Mouse (Mus musculus) left cerebral cortex, adult 11 months (tissue): ENCODE measurements around the gene Paox.
A peak's percentile ranks its signal among the peaks of the same experiment; 100 is the strongest.

ENCODE experiments used
- DNase-seq: peaks from one replicate; pipeline ENCODE4 v3.0.0; 2022; ENCODE audit warnings: low spot score

The Paox gene

DNA sequence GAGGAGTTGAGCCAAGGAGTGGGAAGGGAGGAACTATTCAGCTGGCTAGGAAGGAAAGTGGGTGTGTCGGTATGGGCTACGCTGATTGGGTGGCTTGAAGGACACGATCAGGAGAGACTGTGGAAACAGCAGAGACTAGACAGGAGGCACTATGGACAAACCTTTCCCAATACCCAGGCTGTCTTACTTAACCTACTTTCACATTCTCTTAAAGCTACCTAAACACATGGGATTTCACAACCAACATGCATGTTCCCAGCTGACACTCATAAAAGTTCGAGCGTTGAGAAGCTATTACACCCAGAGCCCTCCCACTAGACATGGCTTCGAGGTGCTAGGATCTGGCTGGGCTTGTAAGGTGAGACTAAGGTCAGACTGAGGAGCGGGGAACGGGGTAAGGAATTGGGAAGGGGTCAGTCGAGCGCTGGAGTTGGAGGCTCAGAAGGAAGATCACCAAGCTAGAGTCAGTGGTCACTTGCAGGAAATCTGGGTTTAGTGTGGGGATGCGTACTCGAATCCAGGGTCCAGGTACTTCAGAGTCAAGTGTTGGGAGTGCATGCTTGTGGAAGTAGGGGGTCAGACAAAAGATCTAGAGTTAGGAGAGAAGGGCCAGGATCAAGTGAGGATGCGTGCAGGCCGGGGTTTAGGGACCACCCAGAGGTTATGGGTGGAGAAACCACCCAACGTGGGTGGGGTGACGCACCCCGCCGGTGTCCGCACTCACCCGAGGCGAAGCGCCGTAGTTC is at the start of gene Paox:
Gene Paox, plus strand, starts transcription at position 217 of the 746 bp plus-strand sequence.
- no peak for DNase-seq

DNA sequence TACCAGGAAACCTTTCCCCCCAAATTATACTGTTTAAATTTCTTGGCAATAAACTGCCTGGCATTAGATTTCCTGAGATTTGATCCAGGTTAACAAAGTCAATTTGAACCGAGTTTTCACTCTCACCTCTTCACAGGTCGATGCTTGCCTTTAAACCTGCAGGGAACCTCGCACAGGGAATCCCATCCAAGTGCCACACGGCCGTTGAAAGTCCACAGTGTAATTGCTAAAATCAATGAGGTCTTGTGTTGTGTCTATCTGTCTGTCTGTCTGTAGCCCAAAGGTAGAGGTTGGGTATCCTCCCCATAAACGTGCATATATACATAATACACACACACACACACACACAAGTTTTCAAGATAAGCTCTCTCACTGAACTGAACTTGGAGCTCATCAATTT is 48.2 kb upstream of the Paox start:
- no peak for DNase-seq

DNA sequence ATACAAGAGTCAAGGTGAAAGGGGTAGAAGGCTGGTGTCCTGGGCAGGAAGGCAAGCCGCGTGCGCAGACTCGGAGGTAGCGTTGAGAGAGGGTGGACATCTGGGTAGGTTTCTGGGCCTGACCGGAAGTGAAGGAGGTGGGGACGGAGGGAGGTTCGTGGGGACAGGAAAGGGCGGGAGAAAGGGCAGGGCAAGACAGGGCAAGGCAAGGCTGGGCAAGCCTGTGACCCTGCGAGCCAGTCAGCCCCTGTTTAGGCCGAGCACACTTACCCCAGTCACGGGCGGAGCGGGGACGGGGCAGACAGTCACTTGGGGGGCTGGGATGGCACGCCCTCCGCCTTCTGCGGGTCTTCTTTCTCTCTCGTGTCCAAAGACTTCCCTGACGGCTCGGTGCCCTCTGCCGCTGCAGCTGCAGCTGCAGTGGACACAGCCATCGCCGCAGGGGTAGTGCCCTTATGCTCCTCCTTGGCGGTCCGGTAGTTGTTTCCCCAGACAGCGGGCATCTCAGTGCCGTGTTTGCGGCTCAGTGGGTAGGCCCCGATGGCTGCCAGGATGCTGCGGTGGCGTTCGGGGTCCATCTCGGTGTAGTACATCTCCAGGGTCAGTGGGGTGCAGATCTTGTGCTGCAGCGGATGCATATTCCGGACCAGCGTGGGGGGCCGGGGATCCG is 45.4 kb upstream of the Paox start:
- DNase-seq, result no peak

DNA sequence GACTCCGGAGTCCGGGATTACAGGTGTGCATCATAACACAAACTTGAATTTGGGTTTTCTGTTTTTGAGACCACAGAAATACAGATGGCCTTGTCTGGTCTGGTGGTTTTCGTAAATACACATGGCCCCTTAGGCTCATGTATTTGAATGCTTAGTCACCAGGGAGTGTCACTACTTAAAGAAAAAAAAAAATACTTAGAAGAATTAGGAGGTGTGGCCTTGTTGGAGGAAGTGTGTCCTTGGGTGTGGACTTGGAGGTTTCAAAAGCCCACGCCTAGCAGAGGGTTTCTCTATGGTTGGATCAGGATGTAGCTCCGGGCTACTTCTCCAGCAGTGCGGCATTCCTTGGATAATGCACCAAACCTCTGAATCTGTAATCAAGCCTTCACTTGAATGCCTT is 37.9 kb upstream of the Paox start:
- DNase-seq, result no peak

DNA sequence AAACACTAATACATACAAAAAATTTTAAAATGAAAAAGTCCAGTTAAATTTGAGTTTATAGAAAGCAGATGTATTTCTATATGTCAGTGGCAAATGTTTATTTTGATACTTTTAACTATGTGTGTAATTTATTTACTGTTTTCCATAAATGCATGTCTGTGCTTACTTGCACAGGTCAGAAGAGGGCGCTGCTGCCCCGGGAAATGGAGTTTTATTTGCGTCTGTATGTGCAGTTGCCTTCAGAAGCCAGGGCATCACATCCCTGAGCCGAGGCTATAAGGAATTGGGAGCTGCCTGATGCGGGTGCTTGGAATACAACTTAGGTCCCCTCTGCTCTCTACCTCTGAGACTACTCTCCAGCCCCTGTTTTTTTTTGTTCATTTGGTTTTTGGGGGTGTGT is 36.9 kb upstream of the Paox start:
- no peak for DNase-seq

DNA sequence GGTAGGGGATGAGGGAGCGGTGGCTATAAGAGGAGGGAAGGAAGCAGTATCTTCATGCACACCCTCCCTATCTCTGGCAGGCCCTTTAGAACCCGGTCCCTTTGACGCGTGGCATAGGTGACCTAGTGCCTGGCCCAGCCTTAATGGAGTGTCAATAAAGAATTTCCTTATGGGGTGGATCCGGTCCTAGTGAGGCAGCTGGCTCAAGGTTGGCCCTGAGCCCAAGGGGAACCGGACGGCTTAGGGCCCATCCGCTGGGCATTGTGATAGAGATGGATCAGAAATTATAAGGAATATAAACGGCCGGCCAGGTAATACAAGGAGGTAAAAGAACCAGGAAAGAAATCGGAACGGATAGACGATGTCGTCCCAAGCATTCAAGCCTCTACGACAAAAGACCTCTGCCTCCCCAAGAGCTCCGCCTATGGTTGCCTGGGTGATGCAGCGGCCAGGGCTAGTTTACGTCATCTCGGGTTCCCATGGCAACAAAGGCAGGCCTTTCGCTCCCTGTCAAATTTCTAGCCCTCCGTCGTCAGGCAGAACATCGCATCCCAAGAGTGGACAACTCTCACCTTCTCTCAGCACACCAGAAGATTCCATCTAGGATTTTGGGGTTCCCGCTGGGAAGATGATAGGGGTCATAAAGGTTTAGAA is 35.0 kb upstream of the Paox start:
- DNase-seq, result peak; percentile 89

DNA sequence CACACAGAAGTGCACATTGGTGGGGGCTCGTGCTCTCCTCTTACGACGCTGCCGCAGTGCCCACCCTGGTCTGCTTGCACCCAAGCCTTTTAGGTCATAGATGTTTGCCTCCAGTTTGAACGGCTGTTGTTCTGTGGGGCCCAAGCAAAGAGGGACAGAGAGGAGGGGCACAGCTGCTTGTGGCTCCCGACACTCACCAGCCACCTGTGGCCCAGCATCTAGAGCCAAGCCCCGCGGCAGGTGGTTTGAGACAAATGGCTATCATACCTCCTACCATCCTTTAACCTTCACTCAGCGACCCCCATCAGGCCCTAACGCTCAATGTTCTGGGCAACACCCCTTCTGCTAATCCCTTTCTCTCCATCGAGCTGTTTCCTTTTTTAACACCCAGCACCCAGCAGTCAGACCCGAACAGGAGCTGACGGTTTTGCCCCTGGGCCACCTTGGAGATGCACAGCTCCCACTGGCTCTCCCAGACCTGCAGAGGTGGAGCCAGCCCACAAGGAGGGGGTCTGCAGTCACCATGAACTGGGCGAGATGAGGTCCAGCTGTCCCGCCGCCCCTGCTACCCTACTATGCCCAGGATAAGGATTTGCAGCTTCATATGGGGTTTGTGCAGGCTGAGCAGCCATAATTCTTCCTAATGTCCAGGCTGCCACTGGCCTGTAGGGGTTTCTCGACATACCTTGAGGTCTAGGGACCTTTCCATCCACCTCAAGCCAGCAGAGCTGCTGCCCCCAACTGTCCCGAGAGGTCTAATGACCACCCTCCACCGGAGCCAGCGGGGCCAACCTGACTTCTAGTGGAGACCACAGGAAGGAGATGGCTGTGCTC is 34.0 kb upstream of the Paox start:
- DNase-seq, result peak; percentile 29

DNA sequence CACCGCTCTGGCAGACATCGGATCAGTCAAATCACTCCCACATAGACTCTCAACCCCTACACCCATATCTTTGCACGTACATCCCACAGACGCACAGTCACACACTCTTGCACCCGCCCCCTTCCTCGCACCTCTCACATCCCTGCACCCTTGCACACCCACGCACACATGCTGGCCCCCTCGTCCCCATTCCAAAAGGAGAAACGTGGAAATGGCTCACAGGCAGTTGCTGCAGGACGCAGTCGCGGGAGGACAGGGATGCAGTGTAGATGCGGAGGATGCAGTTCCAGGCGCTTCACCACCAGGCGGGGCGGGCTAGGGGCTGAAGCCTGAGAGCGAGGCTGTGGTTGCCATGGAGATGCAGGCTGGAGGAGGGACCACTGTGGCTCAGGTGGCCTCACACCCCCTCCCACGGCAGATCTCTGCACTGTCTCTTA is 33.3 kb upstream of the Paox start, which contains the start of gene Caly:
Gene Caly, minus strand, starts transcription at position 307 of the 437 bp plus-strand sequence.
- DNase-seq, result peak; percentile 90

DNA sequence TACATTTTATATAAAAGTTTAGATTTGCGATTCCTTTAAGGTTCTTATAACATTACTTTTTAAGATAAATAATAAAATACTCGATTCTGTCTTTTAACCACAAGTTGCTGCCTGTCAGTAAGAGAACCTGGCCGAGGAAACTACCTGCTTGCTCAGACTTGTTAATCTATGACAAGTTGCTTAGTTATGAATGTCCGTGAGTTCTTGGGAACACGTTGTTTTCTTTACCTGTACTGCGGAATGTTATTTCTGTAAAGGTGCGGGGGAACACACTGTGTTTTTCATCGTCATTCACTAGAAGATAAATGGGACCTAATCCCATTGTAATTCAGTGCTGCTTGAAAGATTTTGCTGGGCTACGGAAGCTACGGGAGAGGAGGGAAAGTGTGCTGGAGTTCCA is 25.0 kb upstream of the Paox start:
- DNase-seq, result no peak

DNA sequence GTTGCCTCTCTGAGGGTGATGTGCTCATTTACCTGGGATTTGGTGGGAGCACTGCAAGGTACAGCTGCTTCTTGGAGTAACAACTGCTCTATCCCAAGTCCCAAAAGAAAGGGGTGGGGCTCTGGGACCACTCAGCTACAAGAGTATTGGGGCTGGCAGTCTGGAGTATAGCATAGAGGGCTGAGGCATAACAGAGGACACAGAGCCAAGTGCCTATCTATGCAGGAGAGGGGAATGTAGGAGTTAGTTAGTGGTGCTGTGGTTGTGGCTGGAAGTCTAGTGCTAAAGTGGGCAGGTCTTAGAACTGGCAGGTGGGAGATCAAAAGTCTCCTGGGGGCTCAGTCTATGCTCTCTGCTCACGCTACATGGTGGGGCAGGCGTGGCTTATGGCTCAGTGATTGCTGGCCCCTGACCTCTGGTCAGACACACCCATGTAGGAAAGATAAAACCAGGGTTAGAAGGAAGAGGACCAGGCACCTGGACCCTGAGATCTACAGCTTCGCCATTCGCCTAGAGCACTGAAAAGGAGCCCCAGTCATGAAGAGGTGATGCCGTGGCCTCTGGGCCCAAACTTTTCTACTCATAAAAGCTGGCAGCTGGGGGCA is 22.6 kb upstream of the Paox start, which contains the start of gene Prap1:
Gene Prap1, plus strand, starts transcription at position 472 of the 605 bp plus-strand sequence.
- DNase-seq, result no peak

DNA sequence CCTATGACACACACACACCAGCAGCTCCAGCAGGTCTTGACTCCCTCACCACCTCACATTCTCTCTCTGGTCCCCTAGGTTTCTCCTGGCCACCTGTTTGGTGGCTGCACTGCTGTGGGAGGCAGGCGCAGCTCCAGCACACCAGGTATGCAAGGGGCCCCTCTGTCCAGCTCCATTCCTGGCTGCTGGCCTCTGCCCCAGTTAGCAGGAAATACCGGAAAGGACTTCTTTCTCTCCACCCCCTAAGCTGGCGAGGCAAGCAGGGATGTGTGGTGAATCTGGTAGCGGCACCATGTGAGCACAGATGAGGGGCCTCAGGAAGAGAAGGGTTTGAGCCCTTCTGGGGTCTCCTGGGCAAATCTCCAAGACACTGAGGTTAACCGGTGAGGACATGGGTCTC is 20.6 kb upstream of the Paox start:
- no peak for DNase-seq

DNA sequence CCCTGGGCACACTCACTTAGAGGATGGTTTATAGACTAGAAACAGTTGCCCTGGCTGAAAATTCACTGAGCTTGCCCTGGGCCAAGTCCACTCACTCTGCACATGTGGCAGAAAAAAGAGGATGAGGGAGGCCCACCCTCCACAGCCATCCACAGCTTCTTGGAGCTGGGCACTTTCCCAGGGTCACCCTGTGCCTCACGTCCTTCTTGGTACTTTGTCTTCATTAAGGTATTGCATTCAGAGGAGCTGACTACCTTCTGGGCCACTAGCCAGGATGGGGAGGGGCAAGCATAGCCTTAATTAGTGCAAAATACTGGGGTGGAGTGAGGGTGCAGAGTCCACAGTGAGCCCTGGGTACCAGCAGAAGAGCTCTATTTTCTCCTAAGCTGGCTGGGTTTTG is 20.0 kb upstream of the Paox start:
- no peak for DNase-seq

DNA sequence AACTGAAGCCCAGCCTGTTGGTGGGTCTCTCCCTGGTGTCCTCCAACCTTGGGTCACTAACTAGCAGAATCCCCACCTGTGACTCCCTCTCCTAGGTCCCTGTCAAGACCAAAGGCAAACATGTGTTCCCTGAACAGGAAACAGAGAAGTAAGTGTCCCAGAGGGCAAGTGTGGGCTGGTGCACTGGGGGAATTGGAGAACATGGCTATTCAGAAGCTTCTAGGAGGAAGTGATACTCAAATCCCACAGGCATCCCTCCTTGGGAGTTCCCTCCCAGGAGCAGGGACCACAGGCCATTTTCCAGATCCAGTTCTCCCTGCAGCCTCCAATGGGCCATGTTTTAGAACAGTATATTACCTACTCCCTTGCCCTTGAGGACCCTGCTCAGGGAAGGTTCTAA is 19.5 kb upstream of the Paox start:
- DNase-seq, result no peak

DNA sequence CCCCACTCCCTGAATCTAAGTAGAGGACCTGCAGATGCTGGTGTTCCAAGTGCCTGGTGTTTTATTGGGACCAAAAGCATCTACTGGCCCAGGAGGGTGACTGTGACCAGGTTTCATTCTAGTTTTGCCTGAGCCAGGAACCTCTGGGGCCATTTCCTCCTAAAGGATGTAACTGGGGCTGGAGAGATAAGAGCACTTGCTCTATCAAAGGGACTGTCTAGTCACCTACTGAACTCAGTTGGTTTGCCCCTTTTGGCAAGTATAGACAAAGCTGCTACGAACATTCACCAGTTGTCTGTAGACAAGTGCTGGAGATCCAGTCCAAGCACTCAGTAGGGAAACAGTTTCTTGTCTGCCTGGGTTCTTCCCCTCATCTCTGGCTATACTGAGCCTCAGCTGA is 17.1 kb upstream of the Paox start:
- no peak for DNase-seq

DNA sequence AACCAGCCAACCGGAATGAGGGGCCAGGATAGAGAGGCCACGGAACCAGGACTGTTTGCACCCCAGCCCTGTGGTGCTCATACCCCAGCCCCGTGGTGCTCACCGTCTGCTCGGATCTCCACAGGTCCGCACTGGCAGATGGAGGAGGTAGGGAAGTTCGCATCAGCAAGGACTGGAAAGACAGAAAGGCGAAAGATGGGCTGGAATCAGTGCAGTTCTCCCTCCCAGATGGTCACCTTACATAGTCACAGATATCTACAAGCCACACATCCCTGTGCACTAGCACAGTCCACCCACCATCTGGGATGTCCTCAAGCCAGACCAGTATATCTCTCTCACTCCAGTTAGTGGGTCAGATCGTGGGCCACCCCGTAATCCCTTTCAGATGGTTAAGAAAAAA is 14.1 kb upstream of the Paox start:
- DNase-seq, result no peak

DNA sequence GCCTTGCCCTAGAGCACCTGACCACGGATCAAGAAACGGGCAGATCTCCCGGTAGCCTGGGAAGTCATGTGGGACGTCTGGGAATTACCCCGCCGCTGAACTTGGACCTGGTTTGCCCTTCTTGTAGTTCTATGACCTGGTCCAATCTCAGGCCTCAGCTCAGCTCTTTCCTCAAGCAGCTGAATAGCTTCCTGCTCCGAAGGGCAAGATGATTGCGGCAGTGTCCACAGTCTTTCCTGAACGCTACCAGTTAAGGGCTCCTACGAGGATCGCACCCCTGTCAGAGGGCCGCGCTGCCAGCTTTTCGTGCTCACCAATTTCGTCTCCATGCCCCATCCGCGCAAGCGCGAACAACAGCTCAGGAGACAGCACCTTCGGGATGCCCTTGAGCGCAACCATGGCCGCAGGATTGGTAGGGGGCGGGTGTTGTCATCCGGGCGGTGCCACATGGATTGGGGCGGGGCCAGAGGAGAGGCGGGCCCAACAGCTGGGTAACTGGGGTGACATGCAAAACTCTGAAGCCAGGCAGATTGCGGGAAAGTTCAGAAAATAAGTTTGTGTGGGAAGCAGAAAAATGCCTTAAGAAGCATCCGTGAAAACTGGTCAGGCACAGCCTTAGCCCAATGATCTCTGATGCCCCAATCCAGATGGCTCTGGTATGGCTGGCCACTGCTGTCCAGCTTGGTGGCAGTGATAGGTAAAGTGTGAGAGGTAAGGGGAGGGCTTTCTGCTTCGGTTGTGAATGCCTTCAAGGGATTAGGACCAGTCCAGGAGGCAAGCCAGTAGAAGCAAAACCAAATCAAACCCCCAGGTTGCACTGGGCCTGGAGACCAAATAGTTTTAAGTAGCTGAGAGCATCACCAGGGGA is 13.4 kb upstream of the Paox start, which contains the start of gene Fuom:
Gene Fuom, minus strand, starts transcription at position 449 of the 868 bp plus-strand sequence.
- DNase-seq, result peak; percentile 81

DNA sequence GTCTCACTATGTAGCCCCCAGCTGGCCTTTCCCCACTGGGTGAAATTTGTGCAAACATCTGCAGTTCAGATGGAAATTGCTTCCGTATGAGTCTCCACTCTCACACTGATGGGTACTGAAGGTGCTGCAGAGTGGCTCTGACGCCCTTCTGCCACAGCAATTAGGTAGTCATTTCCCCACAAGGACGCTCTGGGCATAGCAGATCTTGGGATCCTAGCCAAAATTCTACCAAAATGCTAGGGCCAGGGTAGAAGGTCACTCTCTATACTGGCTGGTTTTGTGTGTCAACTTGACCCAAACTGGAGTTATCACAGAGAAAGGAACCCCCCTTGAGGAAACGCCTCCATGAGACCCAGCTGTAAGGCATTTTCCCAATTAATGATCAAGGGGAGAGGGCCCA is 11.6 kb upstream of the Paox start:
- no peak for DNase-seq

DNA sequence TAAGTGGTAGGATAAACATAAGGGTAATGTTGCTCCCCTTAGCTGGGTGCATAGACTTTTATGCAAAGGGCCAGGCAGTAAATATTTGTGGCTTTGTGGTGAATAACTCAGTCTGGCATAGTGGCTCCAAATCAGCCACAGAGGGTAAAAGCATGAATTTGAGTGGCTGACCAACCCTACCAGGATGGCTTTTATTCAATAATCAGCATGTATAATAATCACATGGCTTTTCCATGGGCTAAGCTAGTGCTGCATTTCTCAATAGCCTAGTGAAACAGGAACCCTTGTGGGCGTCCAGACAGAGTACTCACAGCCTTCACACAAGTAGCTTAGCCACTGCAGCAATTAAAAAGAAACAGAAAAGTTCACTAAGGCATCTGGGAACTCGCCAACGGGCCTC is 3.7 kb upstream of the Paox start:
- DNase-seq, result no peak

DNA sequence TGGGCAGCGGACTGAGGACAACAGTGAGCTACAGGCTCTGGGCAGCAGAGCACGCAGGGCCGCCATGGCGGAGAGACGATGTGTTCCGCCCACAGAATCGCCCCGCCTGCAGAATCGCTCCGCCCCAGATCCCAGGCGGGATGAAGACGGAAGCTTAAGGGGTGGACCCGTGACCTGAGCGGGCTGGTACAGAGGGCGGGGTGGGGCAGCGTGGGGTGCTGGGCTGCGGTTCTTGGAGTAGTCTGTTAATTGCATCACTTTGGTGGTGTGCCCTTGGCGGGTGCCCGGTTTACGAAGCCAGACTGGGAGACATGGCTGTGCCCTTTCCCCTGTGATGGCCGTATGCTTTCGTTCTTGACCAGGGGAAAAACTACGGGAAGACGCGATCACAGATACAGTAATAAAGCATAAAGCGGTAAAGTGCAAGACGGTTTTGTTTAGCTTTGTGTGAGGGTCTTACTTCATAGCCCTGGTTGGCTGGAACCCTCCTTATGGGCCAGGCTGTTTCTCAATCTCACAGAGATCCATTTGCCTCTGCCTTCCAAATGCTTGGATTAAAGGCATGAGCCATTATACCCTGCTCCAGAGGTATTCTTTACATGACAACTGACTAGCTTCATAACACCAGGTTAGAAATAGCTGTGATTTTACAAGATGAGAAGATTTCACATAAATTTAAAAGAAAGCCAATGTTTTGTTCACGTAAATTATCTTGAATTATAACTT is 893 bp downstream of the Paox start, which contains the start of gene Echs1:
Gene Echs1, minus strand, starts transcription at position 148 of the 726 bp plus-strand sequence.
- DNase-seq, result peak; percentile 77

DNA sequence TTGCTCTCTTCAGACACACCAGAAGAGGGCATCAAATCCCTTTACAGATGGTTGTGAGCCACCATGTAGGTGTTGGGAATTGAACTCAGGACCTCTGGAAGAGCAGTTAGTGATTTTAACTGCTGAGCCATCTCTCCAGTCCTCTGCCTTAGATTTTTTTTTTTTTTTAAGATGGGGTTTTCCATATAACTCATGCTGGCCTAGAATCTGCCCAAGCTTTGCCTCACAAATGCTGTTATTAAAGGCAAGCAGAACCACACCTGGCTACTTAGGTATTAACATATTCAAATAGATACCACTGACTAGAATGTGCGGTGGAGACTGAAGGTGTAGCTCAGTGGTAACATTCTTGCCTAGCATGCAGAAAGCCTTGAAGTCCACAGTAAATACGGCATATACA is 4.9 kb downstream of the Paox start:
- DNase-seq, result no peak
